Mouse (Mus musculus): ENCODE measurements around the gene Lcp1. TPM values are rescaled to one million over a fixed set of nuclear protein-coding genes. Genes with fewer than 3 reads are reported as not detected.

Lcp1 gene
- polyA plus RNA-seq, 1 experiment from 2014 or later: 26.5 TPM

- H3K27ac ChIP-seq (ENCODE audit: low read depth, low read length): no peak overlapping the region
- 92% methylated on average over 4 of the region's 4 CpGs for WGBS
- H3K4me3 ChIP-seq (ENCODE audit: low read depth, low read length): no peak overlapping the region
- no peaks in the 10 kb centered on the region for H3K27me3 ChIP-seq (ENCODE audit: control insufficient read depth, insufficient read depth, low read length)
- no peaks in the 10 kb centered on the region for H3K36me3 ChIP-seq (ENCODE audit: control insufficient read depth, insufficient read depth, low read length)
- H3K9ac ChIP-seq (ENCODE audit: low read length): no peak overlapping the region
- no peaks in the 10 kb centered on the region; the same call in 1 of the 2 replicates for H3K9me3 ChIP-seq (ENCODE audit: control insufficient read depth, low read length)
- ATAC-seq (replicated peaks; ENCODE audit: low FRiP score) (no peak), DNase-seq (ENCODE audit: low spot score) (no peak)
- no peak overlapping the region for H3K4me2 ChIP-seq (ENCODE audit: low read depth, low read length, severe bottlenecking)
- H3K4me1 ChIP-seq (replicated peaks; ENCODE audit: control insufficient read depth, insufficient read depth, low read length): no peaks in the 10 kb centered on the region
Observed at GRCm38 (mm10) chr14:75206307-75206706, 75.4 kb downstream of the Lcp1 start.

GRCm38 (mm10) chr14:75208572-75209151 is 77.8 kb downstream of the Lcp1 start:
- H3K4me1 ChIP-seq (replicated peaks; ENCODE audit: control insufficient read depth, insufficient read depth, low read length): no peaks in the 10 kb centered on the region
- no peak overlapping the region for H3K9ac ChIP-seq (ENCODE audit: low read length)
- H3K27ac ChIP-seq (ENCODE audit: low read depth, low read length): no peak overlapping the region
- no peak for DNase-seq (ENCODE audit: low spot score)
- H3K27me3 ChIP-seq (ENCODE audit: control insufficient read depth, insufficient read depth, low read length): no peaks in the 10 kb centered on the region
- H3K9me3 ChIP-seq (ENCODE audit: control insufficient read depth, low read length): no peaks in the 10 kb centered on the region; the same call in 1 of the 2 replicates
- H3K4me2 ChIP-seq (ENCODE audit: low read depth, low read length, severe bottlenecking): no peak overlapping the region
- 77% methylated on average over 6 of the region's 6 CpGs for WGBS
- ATAC-seq (replicated peaks; ENCODE audit: low FRiP score): no peak
- no peaks in the 10 kb centered on the region for H3K36me3 ChIP-seq (ENCODE audit: control insufficient read depth, insufficient read depth, low read length)
- H3K4me3 ChIP-seq (ENCODE audit: low read depth, low read length): no peak overlapping the region

DNA sequence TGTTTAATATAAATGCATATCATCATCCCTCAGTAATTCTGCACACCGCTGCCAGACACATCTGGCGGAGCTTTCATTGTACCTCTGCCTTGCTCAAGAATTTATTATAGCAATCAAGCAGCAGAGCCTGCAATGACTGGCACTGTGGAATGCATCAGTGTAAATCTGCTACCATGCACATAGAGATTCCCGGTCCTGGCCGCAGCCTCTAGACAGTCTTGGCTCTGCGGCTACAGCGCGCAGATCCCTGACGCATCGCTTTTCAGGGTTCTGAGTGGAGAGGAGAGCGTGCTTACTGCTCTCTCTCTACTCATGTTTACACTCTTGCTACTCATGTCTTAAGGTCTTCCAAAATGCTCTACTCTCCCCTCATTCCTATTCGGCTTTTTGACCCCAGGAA is 82.9 kb downstream of the Lcp1 start:
- no peak overlapping the region for H3K4me2 ChIP-seq (ENCODE audit: low read depth, low read length, severe bottlenecking)
- peak; percentile 44 for DNase-seq (ENCODE audit: low spot score)
- no peaks in the 10 kb centered on the region for H3K36me3 ChIP-seq (ENCODE audit: control insufficient read depth, insufficient read depth, low read length)
- no peak for ATAC-seq (replicated peaks; ENCODE audit: low FRiP score)
- no peak overlapping the region for H3K27ac ChIP-seq (ENCODE audit: low read depth, low read length)
- H3K9ac ChIP-seq (ENCODE audit: low read length): no peak overlapping the region
- no peaks in the 10 kb centered on the region for H3K4me1 ChIP-seq (replicated peaks; ENCODE audit: control insufficient read depth, insufficient read depth, low read length)
- H3K9me3 ChIP-seq (ENCODE audit: control insufficient read depth, low read length): no peaks in the 10 kb centered on the region; the same call in 1 of the 2 replicates
- no peaks in the 10 kb centered on the region for H3K27me3 ChIP-seq (ENCODE audit: control insufficient read depth, insufficient read depth, low read length)
- 93% methylated on average over 11 of the region's 11 CpGs for WGBS
- no peak overlapping the region for H3K4me3 ChIP-seq (ENCODE audit: low read depth, low read length)

DNA sequence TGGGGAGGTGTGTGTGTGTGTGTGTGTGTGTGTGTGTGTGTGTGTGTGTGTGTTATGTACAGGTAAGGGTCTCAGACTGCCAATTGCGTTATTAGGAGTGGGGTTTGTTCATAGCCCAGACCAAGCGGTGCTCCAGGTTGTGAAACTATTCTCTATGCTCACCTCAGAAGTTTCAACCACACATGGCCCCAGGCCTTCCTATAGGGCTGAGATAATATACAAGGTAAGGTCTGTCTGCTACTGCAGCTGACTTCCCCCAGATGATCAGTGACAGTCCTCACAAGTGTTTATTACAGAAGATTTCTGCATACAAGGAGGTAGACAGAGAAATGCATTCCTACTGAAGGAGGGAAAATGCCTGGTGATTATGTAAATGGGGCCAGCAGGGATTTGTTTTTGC is 87.9 kb downstream of the Lcp1 start:
- Histone ChIP-seq H3K36me3 (ENCODE audit: control insufficient read depth, insufficient read depth, low read length) (no peaks in the 10 kb centered on the region), H3K4me3 (ENCODE audit: low read depth, low read length) (no peak overlapping the region), H3K27me3 (ENCODE audit: control insufficient read depth, insufficient read depth, low read length) (no peaks in the 10 kb centered on the region), H3K9me3 (ENCODE audit: control insufficient read depth, low read length) (no peaks in the 10 kb centered on the region), H3K9ac (ENCODE audit: low read length) (no peak overlapping the region), H3K4me1 (replicated peaks; ENCODE audit: control insufficient read depth, insufficient read depth, low read length) (no peaks in the 10 kb centered on the region), H3K4me2 (ENCODE audit: low read depth, low read length, severe bottlenecking) (no peak overlapping the region), H3K27ac (ENCODE audit: low read depth, low read length) (peak overlapping the region; percentile 53; the same call in 1 of the 2 replicates)
- 98% methylated on average over 2 of the region's 2 CpGs for WGBS
- DNase-seq (ENCODE audit: low spot score) (no peak), ATAC-seq (replicated peaks; ENCODE audit: low FRiP score) (peak; percentile 15; the same call in 1 of the 2 replicates)

GRCm38 (mm10) chr14:75219250-75219913 is 88.5 kb downstream of the Lcp1 start:
- no peaks in the 10 kb centered on the region for H3K27me3 ChIP-seq (ENCODE audit: control insufficient read depth, insufficient read depth, low read length)
- ATAC-seq (replicated peaks; ENCODE audit: low FRiP score) (peak; percentile 82), DNase-seq (ENCODE audit: low spot score) (no peak)
- no peak overlapping the region for H3K4me2 ChIP-seq (ENCODE audit: low read depth, low read length, severe bottlenecking)
- no peaks in the 10 kb centered on the region for H3K36me3 ChIP-seq (ENCODE audit: control insufficient read depth, insufficient read depth, low read length)
- no peaks in the 10 kb centered on the region for H3K4me1 ChIP-seq (replicated peaks; ENCODE audit: control insufficient read depth, insufficient read depth, low read length)
- H3K9me3 ChIP-seq (ENCODE audit: control insufficient read depth, low read length): no peaks in the 10 kb centered on the region
- peak overlapping the region; percentile 53 for H3K27ac ChIP-seq (ENCODE audit: low read depth, low read length)
- no peak overlapping the region for H3K9ac ChIP-seq (ENCODE audit: low read length)
- WGBS: 68% methylated on average over 5 of the region's 5 CpGs
- H3K4me3 ChIP-seq (ENCODE audit: low read depth, low read length): no peak overlapping the region

DNA sequence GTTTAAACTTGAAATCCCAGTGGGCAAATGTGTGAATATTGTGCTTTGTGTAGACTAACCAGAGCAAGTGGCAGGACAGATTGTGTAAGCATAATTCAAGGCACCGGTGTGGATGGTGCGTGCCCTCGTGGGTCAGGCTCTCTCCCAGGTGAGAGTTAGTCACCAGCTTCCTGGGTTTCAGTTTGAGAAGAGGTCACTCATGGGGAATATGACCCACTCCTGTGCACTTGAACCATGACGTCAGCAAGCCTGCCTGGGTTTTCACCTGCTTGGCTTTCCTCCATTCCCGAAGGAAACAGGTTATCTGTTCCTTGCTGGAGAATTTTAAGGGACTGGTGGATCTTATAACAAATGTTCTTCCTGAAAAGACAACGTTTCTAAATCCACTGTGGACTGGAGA is 91.5 kb downstream of the Lcp1 start:
- no peak overlapping the region for H3K4me2 ChIP-seq (ENCODE audit: low read depth, low read length, severe bottlenecking)
- no peak overlapping the region for H3K27ac ChIP-seq (ENCODE audit: low read depth, low read length)
- H3K36me3 ChIP-seq (ENCODE audit: control insufficient read depth, insufficient read depth, low read length): no peaks in the 10 kb centered on the region
- no peak overlapping the region for H3K9ac ChIP-seq (ENCODE audit: low read length)
- H3K4me1 ChIP-seq (replicated peaks; ENCODE audit: control insufficient read depth, insufficient read depth, low read length): peaks cover 2% of the 10 kb centered on the region; the same call in 1 of the 2 replicates
- no peaks in the 10 kb centered on the region for H3K27me3 ChIP-seq (ENCODE audit: control insufficient read depth, insufficient read depth, low read length)
- 82% methylated on average over 6 of the region's 6 CpGs for WGBS
- no peaks in the 10 kb centered on the region for H3K9me3 ChIP-seq (ENCODE audit: control insufficient read depth, low read length)
- H3K4me3 ChIP-seq (ENCODE audit: low read depth, low read length): no peak overlapping the region
- no peak for ATAC-seq (replicated peaks; ENCODE audit: low FRiP score)
- no peak for DNase-seq (ENCODE audit: low spot score)

- no peaks in the 10 kb centered on the region for H3K36me3 ChIP-seq (ENCODE audit: control insufficient read depth, insufficient read depth, low read length)
- ATAC-seq (replicated peaks; ENCODE audit: low FRiP score): no peak
- no peaks in the 10 kb centered on the region for H3K9me3 ChIP-seq (ENCODE audit: control insufficient read depth, low read length)
- peaks cover 2% of the 10 kb centered on the region; the same call in 1 of the 2 replicates for H3K4me1 ChIP-seq (replicated peaks; ENCODE audit: control insufficient read depth, insufficient read depth, low read length)
- no peak overlapping the region for H3K27ac ChIP-seq (ENCODE audit: low read depth, low read length)
- no peak overlapping the region for H3K4me3 ChIP-seq (ENCODE audit: low read depth, low read length)
- no peak overlapping the region for H3K4me2 ChIP-seq (ENCODE audit: low read depth, low read length, severe bottlenecking)
- no peak for DNase-seq (ENCODE audit: low spot score)
- no peak overlapping the region for H3K9ac ChIP-seq (ENCODE audit: low read length)
- H3K27me3 ChIP-seq (ENCODE audit: control insufficient read depth, insufficient read depth, low read length): no peaks in the 10 kb centered on the region
- WGBS: 82% methylated on average over 6 of the region's 6 CpGs
Observed at GRCm38 (mm10) chr14:75227453-75228084, 96.7 kb downstream of the Lcp1 start.

DNA sequence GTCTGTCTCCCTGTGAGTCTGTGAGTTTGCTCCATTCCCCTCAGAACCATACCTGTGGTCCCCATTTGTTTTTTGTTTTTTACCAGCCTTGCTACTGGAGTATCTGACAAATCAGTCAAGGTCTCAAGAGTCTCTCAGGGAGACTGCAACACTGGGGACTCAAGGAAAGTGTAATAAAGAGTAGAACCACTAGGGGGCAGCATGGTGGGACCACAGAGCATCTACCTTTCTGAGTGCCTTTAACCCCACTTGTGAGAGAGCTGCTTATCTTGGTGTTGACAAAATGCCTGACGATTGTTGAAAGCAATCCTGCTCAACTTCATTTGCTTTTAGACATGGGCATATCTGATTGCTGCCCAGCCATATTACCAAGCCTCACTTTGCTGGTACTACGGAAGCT is 98.9 kb downstream of the Lcp1 start:
- H3K9me3 ChIP-seq (ENCODE audit: control insufficient read depth, low read length): no peaks in the 10 kb centered on the region
- no peak overlapping the region for H3K9ac ChIP-seq (ENCODE audit: low read length)
- H3K4me3 ChIP-seq (ENCODE audit: low read depth, low read length): no peak overlapping the region
- 62% methylated on average over 2 of the region's 2 CpGs for WGBS
- no peak overlapping the region for H3K27ac ChIP-seq (ENCODE audit: low read depth, low read length)
- no peaks in the 10 kb centered on the region for H3K27me3 ChIP-seq (ENCODE audit: control insufficient read depth, insufficient read depth, low read length)
- H3K36me3 ChIP-seq (ENCODE audit: control insufficient read depth, insufficient read depth, low read length): no peaks in the 10 kb centered on the region
- peak; percentile 59 for DNase-seq (ENCODE audit: low spot score)
- H3K4me1 ChIP-seq (replicated peaks; ENCODE audit: control insufficient read depth, insufficient read depth, low read length): peaks cover 3% of the 10 kb centered on the region; the same call in 1 of the 2 replicates
- no peak; the same call in 1 of the 2 replicates for ATAC-seq (replicated peaks; ENCODE audit: low FRiP score)
- no peak overlapping the region for H3K4me2 ChIP-seq (ENCODE audit: low read depth, low read length, severe bottlenecking)

All from forebrain, embryonic 11.5 days (tissue).